Mouse (Mus musculus) adrenal gland, postnatal 14 days (tissue): ENCODE measurements at regions not wholly inside any gene's neighbourhood (a gene's known extent, or its start where the extent isn't known, plus 50 kb on each side); places are given as distances from the start of the nearest gene placed in this dataset.

Experiments used
- DNase-seq: peaks from one replicate; pipeline ENCODE4 v3.0.0; 2021; ENCODE audit warnings: mixed read lengths

GRCm38 (mm10) chr13:87410066-87410465 lies 1363.4 kb upstream of the Cox7c start:
- DNase-seq: peak; percentile 46
